9 mouse cellular contexts compared by ENCODE assay signal in genomic region chr9:42688143-42688542, GRCm38 (mm10).
DNase-seq lines count a peak whose midpoint lies in the region; ATAC-seq lines count a peak whose summit lies in the region.
"Had no signal": no experiment of that assay in that cellular context is flagged by ENCODE, and none has a peak within 500 bp of the region (broad histone marks: within the 10 kb centered on the region; RNA-seq: fewer than 3 reads in every experiment).

No protein-coding gene starts in this region.

- DNase-seq in heart, adult 18-20 months = peak; percentile 7 to 71
- DNase-seq in R1 (ENCODE audit: low read depth, low spot score) = peak; percentile 70
- peak; percentile 75 to 88 for DNase-seq in cerebellum, postnatal 14 days
- peak; percentile 44 to 63 for DNase-seq in heart, postnatal 14 days
- peak; percentile 40 to 44 for DNase-seq in left cerebral cortex, postnatal 25 days (ENCODE audit: low spot score in 2 of 2)
- DNase-seq in ovary, postnatal 14 days (ENCODE audit: low spot score) = peak; percentile 61
- DNase-seq in thymus, postnatal 36 days = peak; percentile 34 to 49

- intact Hi-C loops in heart, postnatal 14 days (cut with DNase I) = loop anchor here (1.0 kb wide), 1 partner anchor 256 kb away; the partner anchor contains the start of gene Grik4
- intact Hi-C loops in left cerebral cortex, postnatal 25 days (cut with DNase I) = loop anchor here (2.0 kb wide), 1 partner anchor 257 kb away; the partner anchor contains the start of gene Grik4

- no peak overlapping the region for H3K4me2 ChIP-seq in heart, embryonic 11.5 days
- H3K4me2 ChIP-seq: lung, embryonic 15.5 days had no signal

- H3K9ac ChIP-seq in heart, embryonic 11.5 days (ENCODE audit: low read depth, low read length) = no peak overlapping the region
- H3K9ac ChIP-seq: lung, embryonic 15.5 days had no signal

- WGBS in heart, embryonic 11.5 days (ENCODE audit: insufficient replicate concordance) = 26% methylated on average over 4 of the region's 4 CpGs

- no peaks in the 10 kb centered on the region for H3K9me3 ChIP-seq in heart, embryonic 11.5 days (replicated peaks; ENCODE audit: control insufficient read depth, low read length)
- H3K9me3 ChIP-seq: lung, embryonic 15.5 days had no signal

- no peaks in the 10 kb centered on the region for H3K27me3 ChIP-seq in heart, embryonic 11.5 days (ENCODE audit: control insufficient read depth, insufficient read depth, low read length)
- H3K27me3 ChIP-seq: lung, embryonic 15.5 days had no signal

- no peak overlapping the region for H3K4me3 ChIP-seq in heart, embryonic 11.5 days (ENCODE audit: low read depth, low read length)
- H3K4me3 ChIP-seq: lung, embryonic 15.5 days had no signal

- H3K36me3 ChIP-seq in heart, embryonic 11.5 days (ENCODE audit: control insufficient read depth, insufficient read depth, low read length) = no peaks in the 10 kb centered on the region
- H3K36me3 ChIP-seq: lung, embryonic 15.5 days had no signal

- ATAC-seq in heart, embryonic 11.5 days (replicated peaks; ENCODE audit: insufficient number of reproducible peaks, low FRiP score, low TSS enrichment) = no peak

- no peak overlapping the region for H3K27ac ChIP-seq in heart, embryonic 11.5 days (ENCODE audit: low read depth, low read length)
- H3K27ac ChIP-seq: lung, embryonic 15.5 days had no signal

- no peaks in the 10 kb centered on the region for H3K4me1 ChIP-seq in heart, embryonic 11.5 days (ENCODE audit: control insufficient read depth, insufficient read depth, low read length)
- H3K4me1 ChIP-seq: lung, embryonic 15.5 days had no signal
